Mouse (Mus musculus) forebrain, embryonic 13.5 days (tissue): Measurements from ENCODE around the gene Mmp19. TPM values are rescaled to one million over a fixed set of nuclear protein-coding genes. Genes with fewer than 3 reads are reported as not detected.
A peak's percentile ranks its signal among the peaks of the same experiment; 100 is the strongest.

Experiments used
- ATAC-seq: fragments of 200-750 bp; cut with Nextera tagmentation; 2 replicates; pipeline ENCODE4 v1.8.0; 2017
- H3K27ac ChIP-seq: fragments of 300-500 bp; sonication (generic); 2 replicates; pipeline ENCODE4 v1.5.1; 2015; ENCODE audit warnings: inconsistent platforms, mild to moderate bottlenecking, moderate library complexity
- H3K27me3 ChIP-seq: fragments of 300-500 bp; sonication (generic); 2 replicates; pipeline ENCODE4 v1.6.1; 2015; ENCODE audit warnings: mild to moderate bottlenecking, inconsistent platforms
- H3K36me3 ChIP-seq: fragments of 300-500 bp; sonication (generic); 2 replicates; pipeline ENCODE4 v1.6.1; 2015; ENCODE audit warnings: mild to moderate bottlenecking, inconsistent platforms; ENCODE audit not compliant: poor library complexity, severe bottlenecking
- H3K4me1 ChIP-seq: fragments of 300-500 bp; sonication (generic); 2 replicates; pipeline ENCODE4 v1.6.1; 2015; ENCODE audit warnings: inconsistent platforms
- H3K4me2 ChIP-seq: fragments of 300-500 bp; sonication (generic); 2 replicates; pipeline ENCODE4 v1.6.1; 2015; ENCODE audit warnings: inconsistent platforms, mild to moderate bottlenecking, moderate library complexity
- H3K4me3 ChIP-seq: fragments of 300-500 bp; sonication (generic); 2 replicates; pipeline ENCODE4 v1.5.1; 2015; ENCODE audit warnings: mild to moderate bottlenecking, inconsistent platforms
- H3K9ac ChIP-seq: fragments of 300-500 bp; sonication (generic); 2 replicates; pipeline ENCODE4 v1.6.1; 2015; ENCODE audit warnings: mild to moderate bottlenecking, inconsistent platforms
- H3K9me3 ChIP-seq: fragments of 300-500 bp; sonication (generic); replicated peaks from 2 replicates; pipeline ENCODE4 v1.6.1; 2016; ENCODE audit warnings: inconsistent platforms
- WGBS: fragments of 180-500 bp; shearing (Covaris S2); methylation state at CpG from one replicate; pipeline ENCODE4 v1.1.7; 2015; 5-methylcytosine and 5-hydroxymethylcytosine counted together
- polyA plus RNA-seq: library from polyadenylated mRNA; unstranded; fragments of >200 nt; fragmentation: Nextera tagmentation; extraction: Ambion mirVana; gene quantifications from 2 replicates; pipeline ENCODE4 v1.2.1, GENCODE M21; 2015

The Mmp19 gene
- 0.35 and 0.38 TPM in 2 replicates for polyA plus RNA-seq

DNA sequence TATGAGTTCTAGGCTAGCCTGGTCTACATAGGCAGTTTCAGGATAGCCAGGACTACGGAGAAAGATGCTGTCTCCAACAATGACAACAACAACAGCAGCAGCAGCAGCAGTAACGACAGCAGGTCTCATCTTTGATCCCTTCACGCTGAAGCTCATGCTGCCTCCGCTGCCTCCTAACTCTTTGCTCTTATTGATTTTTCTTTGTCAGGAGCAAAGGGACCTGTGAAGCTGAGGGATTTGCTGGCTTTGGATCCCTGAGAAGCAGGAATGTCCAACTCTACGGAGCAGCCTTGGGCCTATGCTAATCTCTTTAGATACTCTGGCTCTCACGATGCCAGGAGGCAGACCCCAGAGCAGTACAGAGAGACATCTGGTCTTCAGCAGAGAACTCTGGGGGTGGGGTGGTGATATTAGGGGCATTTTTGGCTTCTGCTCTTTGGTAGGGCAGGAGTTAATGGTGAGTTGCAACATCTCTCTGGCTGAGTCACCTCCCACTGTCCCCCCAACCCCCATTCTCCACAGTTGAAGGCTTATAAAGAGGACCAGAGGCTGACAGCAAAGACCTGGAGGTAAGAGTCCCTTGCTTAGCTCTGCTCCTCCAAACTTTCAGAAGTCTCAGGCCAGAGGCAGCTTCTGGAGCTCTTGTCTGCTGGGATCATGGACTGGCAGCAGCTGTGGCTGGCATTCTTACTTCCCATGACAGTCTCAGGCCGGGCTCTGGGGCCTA is at the start of gene Mmp19:
Gene Mmp19 (plus strand): TSS at position 513 of the 727 bp plus-strand sequence.
- 69% methylated on average over 7 of the region's 7 CpGs for WGBS
- H3K4me1 ChIP-seq, result no peaks in the 10 kb centered on the region
- H3K36me3 ChIP-seq, result no peaks in the 10 kb centered on the region
- no peak within 1 kb of the TSS for H3K27ac ChIP-seq
- no peak within 1 kb of the TSS for H3K9ac ChIP-seq
- ATAC-seq, result no peak
- no peak within 1 kb of the TSS for H3K4me3 ChIP-seq
- H3K27me3 ChIP-seq, result no peaks in the 10 kb centered on the region
- no peak within 1 kb of the TSS for H3K4me2 ChIP-seq
- no peaks in the 10 kb centered on the region for H3K9me3 ChIP-seq

DNA sequence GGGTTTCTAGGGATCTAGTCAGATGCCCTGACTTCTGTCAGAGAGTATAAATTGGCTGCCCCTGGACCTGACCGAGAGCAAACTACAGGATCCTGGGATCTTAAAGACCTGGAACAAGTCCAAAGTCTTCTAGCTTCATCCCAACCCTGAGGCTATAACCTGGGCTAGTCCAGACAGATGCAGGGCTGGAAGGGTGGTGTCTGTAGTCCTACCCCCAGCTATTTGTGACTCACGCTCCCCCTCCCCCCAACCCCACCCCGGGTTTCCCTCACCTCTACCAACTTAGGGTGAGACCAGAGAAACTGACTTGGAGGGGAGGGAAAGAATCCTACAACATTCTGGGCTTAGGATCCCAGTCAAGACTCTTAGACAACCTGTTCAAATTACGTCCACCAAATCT is 48.1 kb upstream of the Mmp19 start:
- Histone ChIP-seq H3K9ac (no peak overlapping the region), H3K4me1 (peaks cover 23% of the 10 kb centered on the region), H3K4me3 (no peak overlapping the region), H3K9me3 (no peaks in the 10 kb centered on the region), H3K36me3 (no peaks in the 10 kb centered on the region), H3K27me3 (peaks cover 57% of the 10 kb centered on the region), H3K27ac (no peak overlapping the region), H3K4me2 (no peak overlapping the region)
- no peak for ATAC-seq
- 49% methylated on average over 4 of the region's 4 CpGs for WGBS

DNA sequence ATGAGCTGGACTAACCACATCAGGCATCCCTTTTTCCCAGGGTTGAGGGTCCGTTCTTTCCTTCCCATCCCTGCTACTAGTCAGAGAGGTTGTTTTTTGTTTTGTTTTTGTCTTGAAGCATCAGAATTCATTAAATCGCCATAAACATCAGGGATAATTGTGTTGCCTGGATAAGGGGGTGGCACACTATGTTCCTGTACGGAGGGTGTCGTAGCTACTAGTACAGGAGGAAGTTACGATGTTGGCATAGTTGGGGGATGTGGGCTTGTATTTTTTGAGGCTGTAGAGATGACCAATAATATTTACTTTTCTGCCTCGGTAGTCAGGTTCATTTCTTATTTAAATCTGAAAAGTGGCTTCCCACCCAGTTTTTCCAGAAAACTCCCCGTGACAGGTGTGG is 47.5 kb upstream of the Mmp19 start:
- H3K27ac ChIP-seq, result no peak overlapping the region
- peak overlapping the region; percentile 92 for H3K4me2 ChIP-seq
- peak overlapping the region; percentile 78 for H3K9ac ChIP-seq
- H3K36me3 ChIP-seq, result no peaks in the 10 kb centered on the region
- peaks cover 24% of the 10 kb centered on the region for H3K4me1 ChIP-seq
- H3K27me3 ChIP-seq, result peaks cover 57% of the 10 kb centered on the region
- H3K4me3 ChIP-seq, result peak overlapping the region; percentile 56
- H3K9me3 ChIP-seq, result no peaks in the 10 kb centered on the region
- ATAC-seq, result no peak
- 6% methylated on average over 7 of the region's 7 CpGs for WGBS

DNA sequence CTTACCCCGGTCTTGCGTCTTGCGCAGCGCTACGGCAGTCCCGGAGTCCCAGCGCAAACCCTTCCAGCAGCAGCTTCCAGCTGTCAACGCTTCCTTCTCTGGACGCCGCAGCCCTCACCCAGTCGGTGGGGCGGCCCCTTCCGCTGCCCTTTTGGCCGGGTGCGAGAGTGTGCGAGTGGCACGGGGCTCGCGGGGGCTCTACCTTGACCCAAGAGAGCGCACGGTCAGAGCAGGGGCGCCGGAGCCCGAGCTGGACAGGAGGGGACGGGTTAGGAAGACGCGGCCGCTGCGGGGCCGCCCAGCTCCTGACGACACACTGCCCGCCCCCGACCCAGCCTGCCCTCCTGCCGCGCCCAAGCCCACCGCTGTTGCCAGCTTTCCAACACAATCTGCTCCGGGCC is 46.9 kb upstream of the Mmp19 start:
- Histone ChIP-seq H3K4me3 (peak overlapping the region; percentile 56), H3K4me1 (peaks cover 24% of the 10 kb centered on the region), H3K4me2 (peak overlapping the region; percentile 92), H3K9ac (peak overlapping the region; percentile 78), H3K27ac (no peak overlapping the region), H3K27me3 (peaks cover 57% of the 10 kb centered on the region), H3K9me3 (no peaks in the 10 kb centered on the region), H3K36me3 (no peaks in the 10 kb centered on the region)
- ATAC-seq, result no peak
- under 1% methylated on average over 34 of the region's 37 CpGs for WGBS

DNA sequence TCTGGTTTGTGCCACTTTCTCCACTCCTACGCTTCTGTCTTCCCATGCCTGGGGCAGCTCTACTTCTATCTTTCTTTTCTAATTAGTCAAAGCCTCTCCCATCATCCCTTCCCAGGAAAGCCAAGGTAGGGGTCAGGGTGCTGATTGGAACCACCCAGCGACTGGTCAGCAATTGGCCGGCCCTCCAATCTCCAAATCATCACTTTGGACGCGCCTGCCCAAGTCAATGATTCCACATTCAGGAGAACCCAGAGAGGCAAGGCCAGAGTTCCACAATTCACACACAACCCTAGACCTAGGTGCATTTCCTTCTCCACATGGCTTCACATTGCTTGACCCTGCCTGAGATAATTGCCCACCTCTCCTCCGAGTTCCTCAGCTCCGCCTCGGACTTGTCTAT is 46.5 kb upstream of the Mmp19 start:
- ATAC-seq, result no peak

DNA sequence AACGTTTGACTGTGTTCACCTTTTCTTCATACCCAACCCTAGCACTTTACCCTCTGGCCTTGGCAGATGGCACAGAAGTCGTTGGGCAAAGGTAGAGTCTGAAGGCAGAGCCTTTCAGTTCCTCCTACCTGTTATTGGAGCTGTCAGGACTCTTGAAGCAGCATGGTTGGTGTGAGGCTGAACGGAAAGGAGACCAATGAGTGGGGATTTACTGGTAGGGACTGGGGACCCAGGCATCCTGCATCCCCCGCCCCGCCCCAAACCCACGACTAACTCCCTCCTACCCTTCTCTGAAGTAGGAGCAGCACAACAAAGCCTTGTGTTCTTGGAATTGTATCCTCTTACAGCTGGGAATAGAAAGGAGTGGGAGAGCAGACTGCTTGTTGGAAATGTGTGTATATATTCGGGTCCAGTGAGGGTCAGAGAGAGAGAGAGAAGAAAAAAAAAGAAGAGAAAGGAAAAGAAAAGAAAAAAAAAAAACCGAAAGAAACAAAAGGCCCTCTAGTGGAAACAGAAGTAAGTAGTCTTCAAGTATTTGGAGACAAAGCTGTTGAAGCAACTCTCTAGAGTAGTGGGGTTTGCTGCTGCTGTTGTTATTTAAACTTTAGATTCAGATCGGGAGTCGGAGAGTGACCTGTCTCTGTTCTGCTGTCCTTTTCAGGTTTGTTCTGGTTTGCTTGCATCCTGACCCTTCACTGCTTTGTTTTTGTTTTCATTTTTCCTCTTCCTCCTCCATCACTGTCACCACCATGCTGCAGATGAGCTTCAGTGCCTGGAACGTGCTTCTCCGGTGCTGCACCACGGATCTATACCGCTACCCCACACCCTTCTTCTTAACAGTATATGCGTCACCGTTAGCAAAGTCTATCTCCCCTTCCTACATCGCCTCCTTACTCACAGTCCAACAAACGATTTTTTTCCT is 45.8 kb upstream of the Mmp19 start, which contains the start of gene Dgka:
Gene Dgka (minus strand): TSS at position 176 of the 922 bp plus-strand sequence.
- H3K4me1 ChIP-seq, result peaks cover 36% of the 10 kb centered on the region
- H3K27ac ChIP-seq, result no peak within 1 kb of the TSS
- H3K9me3 ChIP-seq, result no peaks in the 10 kb centered on the region
- peak within 1 kb of the TSS; percentile 78 for H3K9ac ChIP-seq
- ATAC-seq, result no peak
- H3K27me3 ChIP-seq, result peaks cover 57% of the 10 kb centered on the region
- peak within 1 kb of the TSS; percentile 56 for H3K4me3 ChIP-seq
- H3K36me3 ChIP-seq, result no peaks in the 10 kb centered on the region
- peak within 1 kb of the TSS; percentile 92 for H3K4me2 ChIP-seq
- 19% methylated on average over 18 of the region's 18 CpGs for WGBS

More for the DNA sequence above, 46.5 kb upstream of the Mmp19 start:
- Histone ChIP-seq H3K4me1 (peaks cover 29% of the 10 kb centered on the region), H3K9me3 (no peaks in the 10 kb centered on the region), H3K36me3 (no peaks in the 10 kb centered on the region), H3K4me2 (peak overlapping the region; percentile 92), H3K9ac (peak overlapping the region; percentile 78), H3K27ac (no peak overlapping the region), H3K4me3 (peak overlapping the region; percentile 56), H3K27me3 (peaks cover 57% of the 10 kb centered on the region)
- WGBS, result 16% methylated on average over 8 of the region's 8 CpGs

DNA sequence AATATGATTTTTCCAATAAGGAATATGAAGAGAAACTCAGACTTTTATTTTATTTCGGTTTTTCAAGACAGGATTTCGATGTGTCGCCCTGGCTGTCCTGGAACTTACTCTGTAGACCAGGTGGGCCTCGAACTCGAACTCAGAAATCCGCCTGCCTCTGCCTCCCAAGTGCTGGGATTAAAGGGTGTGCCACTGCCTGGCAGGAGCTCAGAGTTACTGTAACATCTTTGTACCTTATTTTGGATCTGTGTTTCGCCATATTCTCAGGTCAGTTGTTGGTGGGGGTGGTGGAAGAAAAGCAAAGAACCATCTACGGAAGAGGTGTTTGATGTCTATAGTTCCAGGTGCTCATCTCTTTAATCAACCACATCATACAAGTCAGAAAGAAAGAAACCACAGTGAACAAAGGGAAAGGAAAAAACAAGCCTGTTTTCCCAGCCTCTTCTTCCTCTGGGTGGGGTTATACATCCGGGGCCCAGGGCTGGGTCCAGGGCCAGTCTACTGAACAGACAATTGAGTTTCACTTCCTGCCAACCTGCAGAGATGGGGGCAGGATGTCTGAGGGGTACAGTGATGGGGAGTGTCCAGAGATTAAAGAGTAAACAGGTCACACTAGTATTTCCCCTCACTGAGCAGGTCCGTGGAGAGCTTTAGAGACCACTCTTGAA is 44.6 kb upstream of the Mmp19 start:
- no peak overlapping the region for H3K4me2 ChIP-seq
- peaks cover 41% of the 10 kb centered on the region for H3K4me1 ChIP-seq
- H3K27ac ChIP-seq, result no peak overlapping the region
- H3K9ac ChIP-seq, result no peak overlapping the region
- peaks cover 54% of the 10 kb centered on the region for H3K27me3 ChIP-seq
- no peak for ATAC-seq
- H3K36me3 ChIP-seq, result no peaks in the 10 kb centered on the region
- 95% methylated on average over 10 of the region's 10 CpGs for WGBS
- no peak overlapping the region for H3K4me3 ChIP-seq
- no peaks in the 10 kb centered on the region for H3K9me3 ChIP-seq

DNA sequence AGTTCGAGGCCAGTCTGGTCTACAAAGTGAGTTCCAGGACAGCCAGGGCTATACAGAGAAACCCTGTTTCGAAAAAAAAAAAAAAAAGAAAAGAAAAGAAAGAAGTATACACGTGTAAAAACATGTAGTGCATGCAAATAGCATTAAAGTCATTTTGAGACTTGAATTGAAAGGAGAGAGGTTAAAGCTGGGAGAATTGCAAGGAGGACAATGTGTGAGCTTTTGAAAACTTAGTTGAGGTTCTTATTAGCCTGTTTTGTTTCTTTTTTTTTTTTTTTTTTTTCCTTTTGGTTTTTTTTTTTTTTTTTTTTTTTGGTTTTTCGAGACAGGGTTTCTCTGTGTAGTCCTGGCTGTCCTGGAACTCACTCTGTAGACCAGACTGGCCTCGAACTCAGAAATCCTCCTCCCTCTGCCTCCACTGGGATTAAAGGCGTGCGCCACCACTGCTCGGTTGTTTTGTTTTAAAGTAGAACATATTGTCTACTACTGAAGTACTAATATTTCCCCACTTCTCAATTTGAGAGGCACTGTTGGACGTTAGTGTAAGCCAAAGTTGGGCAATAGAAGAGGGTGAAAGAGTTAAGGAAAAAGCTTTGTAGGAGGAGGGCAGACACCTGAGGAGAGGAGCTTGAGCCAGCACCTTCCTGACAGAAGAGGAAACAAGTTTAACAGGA is 43.6 kb upstream of the Mmp19 start:
- Histone ChIP-seq H3K4me1 (peaks cover 41% of the 10 kb centered on the region), H3K36me3 (no peaks in the 10 kb centered on the region), H3K4me2 (peak overlapping the region; percentile 86), H3K9ac (peak overlapping the region; percentile 85), H3K27me3 (peaks cover 43% of the 10 kb centered on the region), H3K4me3 (peak overlapping the region; percentile 75), H3K9me3 (no peaks in the 10 kb centered on the region), H3K27ac (peak overlapping the region; percentile 93)
- 35% methylated on average over 9 of the region's 9 CpGs for WGBS
- ATAC-seq, result no peak

DNA sequence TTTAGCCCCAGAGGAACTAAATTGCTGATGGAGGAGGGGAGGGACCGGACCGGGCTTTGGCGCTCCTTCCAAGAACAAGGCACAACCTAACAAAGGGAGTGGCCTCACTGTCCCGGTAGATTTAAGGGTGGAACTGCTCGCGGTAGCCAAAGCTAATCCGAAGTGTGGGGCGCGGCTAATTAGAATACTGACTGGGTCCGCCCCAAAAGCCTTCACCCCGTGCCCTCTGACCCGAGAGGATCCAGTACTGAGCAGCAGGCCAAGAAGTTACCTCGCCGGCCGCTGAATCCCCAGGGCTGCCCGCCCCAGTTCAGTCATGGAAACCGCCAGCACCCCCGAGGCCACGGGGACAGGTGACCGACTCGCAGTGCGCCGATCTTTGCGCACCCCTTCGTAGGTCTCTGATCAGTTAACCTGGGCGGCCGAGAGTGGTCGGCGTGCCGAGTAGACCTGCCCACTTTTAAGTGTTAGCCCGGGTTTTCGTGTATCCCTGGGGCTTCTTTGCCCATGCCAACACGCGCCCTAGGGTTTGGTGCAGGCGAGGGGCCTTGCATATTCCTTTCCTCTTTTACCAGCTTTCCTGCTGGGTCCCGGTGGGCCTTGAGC is 43.0 kb upstream of the Mmp19 start, which contains the start of gene Pym1:
Gene Pym1 (plus strand): TSS at position 244 of the 606 bp plus-strand sequence.
- H3K4me1 ChIP-seq, result peaks cover 41% of the 10 kb centered on the region
- ATAC-seq, result peak; percentile 68
- under 1% methylated on average over 36 of the region's 36 CpGs for WGBS
- H3K27ac ChIP-seq, result peak within 1 kb of the TSS; percentile 93
- peak within 1 kb of the TSS; percentile 86 for H3K4me2 ChIP-seq
- H3K9ac ChIP-seq, result peak within 1 kb of the TSS; percentile 85
- H3K36me3 ChIP-seq, result peaks cover 3% of the 10 kb centered on the region
- no peaks in the 10 kb centered on the region for H3K9me3 ChIP-seq
- peaks cover 37% of the 10 kb centered on the region for H3K27me3 ChIP-seq
- H3K4me3 ChIP-seq, result peak within 1 kb of the TSS; percentile 75

DNA sequence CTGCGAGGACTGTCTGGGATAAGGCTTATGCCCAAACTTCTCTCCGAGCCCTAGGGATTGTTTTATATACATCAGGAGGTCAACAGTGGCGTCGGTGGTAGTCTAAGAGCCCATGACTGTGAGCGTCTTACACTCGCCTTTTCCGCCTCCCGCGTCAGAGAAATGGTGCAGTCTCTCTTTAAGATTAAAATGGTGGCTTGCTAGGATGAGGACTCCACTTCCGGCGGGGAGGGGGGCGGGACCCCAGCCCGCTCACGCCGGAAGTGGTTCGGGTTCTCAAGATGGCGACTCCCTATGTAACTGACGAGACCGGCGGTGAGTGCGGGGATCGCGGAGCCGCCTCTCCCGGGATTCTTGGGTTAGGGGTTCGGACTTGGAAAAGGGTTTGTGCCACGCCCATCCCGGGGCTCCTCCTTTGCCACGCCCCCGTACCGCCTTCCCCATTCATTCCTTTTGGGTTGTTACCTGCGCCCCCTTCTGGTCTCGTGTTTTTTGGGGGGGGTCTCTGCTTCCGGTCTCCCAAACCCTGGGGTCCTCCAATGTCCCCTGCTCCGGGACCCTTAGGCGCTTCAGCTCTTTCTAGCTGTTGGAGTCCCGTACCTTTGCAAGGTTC is 42.4 kb upstream of the Mmp19 start:
- Histone ChIP-seq H3K27ac (peak overlapping the region; percentile 93), H3K9ac (peak overlapping the region; percentile 85), H3K36me3 (peaks cover 7% of the 10 kb centered on the region), H3K9me3 (no peaks in the 10 kb centered on the region), H3K4me3 (peak overlapping the region; percentile 75), H3K27me3 (peaks cover 31% of the 10 kb centered on the region), H3K4me1 (peaks cover 36% of the 10 kb centered on the region), H3K4me2 (peak overlapping the region; percentile 86)
- 0% methylated on average over 37 of the region's 37 CpGs for WGBS
- peak; percentile 95 for ATAC-seq

DNA sequence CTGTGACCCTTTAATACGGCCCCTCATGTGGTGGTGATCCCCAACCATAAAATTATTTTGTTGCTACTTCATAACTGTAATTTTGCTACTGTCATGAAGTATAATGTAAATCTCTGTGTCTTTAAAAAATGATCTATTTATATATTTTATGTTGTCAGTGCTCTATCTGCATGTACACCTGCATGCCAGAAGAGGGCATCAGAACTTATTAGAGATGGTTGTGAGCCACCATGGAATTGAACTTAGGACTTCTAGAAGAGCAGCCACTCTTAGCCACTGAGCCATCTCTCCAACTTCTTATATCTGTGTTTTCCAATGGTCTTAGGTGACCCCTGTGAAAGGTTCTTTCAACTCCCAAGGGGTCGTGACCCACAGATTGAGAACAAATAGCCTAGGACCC is 17.8 kb upstream of the Mmp19 start:
- H3K36me3 ChIP-seq, result no peaks in the 10 kb centered on the region; the same call in 1 of the 2 replicates
- no peaks in the 10 kb centered on the region for H3K9me3 ChIP-seq
- H3K9ac ChIP-seq, result no peak overlapping the region
- no peaks in the 10 kb centered on the region for H3K27me3 ChIP-seq
- H3K4me1 ChIP-seq, result no peaks in the 10 kb centered on the region
- ATAC-seq, result no peak
- no peak overlapping the region for H3K27ac ChIP-seq
- no peak overlapping the region for H3K4me3 ChIP-seq
- 87% methylated on average over 2 of the region's 2 CpGs for WGBS
- H3K4me2 ChIP-seq, result no peak overlapping the region
